Mouse (Mus musculus): ENCODE measurements around the gene Dppa5a. TPM values are rescaled to one million over a fixed set of nuclear protein-coding genes. Genes with fewer than 3 reads are reported as not detected.

Gene Dppa5a
- polyA plus RNA-seq, 1 experiment from 2014 or later = 3.8 TPM

- H3K9me3 ChIP-seq (ENCODE audit: control insufficient read depth, low read length) = no peaks in the 10 kb centered on the region
- H3K27me3 ChIP-seq (replicated peaks; ENCODE audit: control insufficient read depth, insufficient read depth, low read length) = no peaks in the 10 kb centered on the region
- H3K27ac ChIP-seq (ENCODE audit: low read length) = no peak overlapping the region
- 89% methylated on average over 7 of the region's 7 CpGs for WGBS
- no peak overlapping the region for H3K4me2 ChIP-seq (ENCODE audit: low read length)
- no peak for ATAC-seq
- H3K36me3 ChIP-seq (ENCODE audit: control insufficient read depth, insufficient read depth) = no peaks in the 10 kb centered on the region
- no peaks in the 10 kb centered on the region for H3K4me1 ChIP-seq (replicated peaks; ENCODE audit: control insufficient read depth, insufficient read depth, low read length)
- no peak overlapping the region for H3K4me3 ChIP-seq (replicated peaks; ENCODE audit: low read length)
- H3K9ac ChIP-seq (replicated peaks; ENCODE audit: low read depth, low read length) = no peak overlapping the region
Measured at GRCm38 (mm10) chr9:78369786-78370185, 1.8 kb upstream of the Dppa5a start.

DNA sequence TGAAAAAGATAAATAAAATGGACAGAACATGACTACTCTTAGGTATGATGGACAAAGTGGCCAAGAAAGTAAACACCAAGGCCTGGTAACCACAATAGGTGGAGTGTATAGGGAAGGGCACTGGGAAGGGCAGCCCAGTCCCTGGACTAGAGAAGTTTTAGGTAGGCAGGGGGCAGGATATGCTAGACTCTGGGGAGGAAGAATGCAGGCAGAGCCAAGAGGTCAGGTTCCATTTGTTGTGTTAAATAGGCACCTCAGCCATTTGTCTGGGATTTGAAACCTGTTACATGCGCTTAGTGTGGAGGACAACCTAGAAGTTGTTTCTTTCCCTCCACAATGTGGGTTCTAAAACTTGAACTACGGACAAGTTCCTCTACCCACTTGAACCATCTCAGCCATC is 1.4 kb upstream of the Dppa5a start:
- 92% methylated on average over 2 of the region's 2 CpGs for WGBS
- no peak overlapping the region for H3K4me2 ChIP-seq (ENCODE audit: low read length)
- H3K36me3 ChIP-seq (ENCODE audit: control insufficient read depth, insufficient read depth) = no peaks in the 10 kb centered on the region
- no peak overlapping the region for H3K27ac ChIP-seq (ENCODE audit: low read length)
- no peaks in the 10 kb centered on the region for H3K27me3 ChIP-seq (replicated peaks; ENCODE audit: control insufficient read depth, insufficient read depth, low read length)
- ATAC-seq = no peak
- no peak overlapping the region for H3K4me3 ChIP-seq (replicated peaks; ENCODE audit: low read length)
- H3K4me1 ChIP-seq (replicated peaks; ENCODE audit: control insufficient read depth, insufficient read depth, low read length) = no peaks in the 10 kb centered on the region
- H3K9ac ChIP-seq (replicated peaks; ENCODE audit: low read depth, low read length) = no peak overlapping the region
- H3K9me3 ChIP-seq (ENCODE audit: control insufficient read depth, low read length) = no peaks in the 10 kb centered on the region

- ATAC-seq = no peak
- no peak overlapping the region for H3K9ac ChIP-seq (replicated peaks; ENCODE audit: low read depth, low read length)
- no peak overlapping the region for H3K4me3 ChIP-seq (replicated peaks; ENCODE audit: low read length)
- H3K4me1 ChIP-seq (replicated peaks; ENCODE audit: control insufficient read depth, insufficient read depth, low read length) = no peaks in the 10 kb centered on the region
- no peaks in the 10 kb centered on the region for H3K36me3 ChIP-seq (ENCODE audit: control insufficient read depth, insufficient read depth)
- 73% methylated on average over 3 of the region's 3 CpGs for WGBS
- no peaks in the 10 kb centered on the region for H3K27me3 ChIP-seq (replicated peaks; ENCODE audit: control insufficient read depth, insufficient read depth, low read length)
- no peaks in the 10 kb centered on the region for H3K9me3 ChIP-seq (ENCODE audit: control insufficient read depth, low read length)
- H3K27ac ChIP-seq (ENCODE audit: low read length) = no peak overlapping the region
- no peak overlapping the region for H3K4me2 ChIP-seq (ENCODE audit: low read length)
Measured at GRCm38 (mm10) chr9:78368671-78369293, 805 bp upstream of the Dppa5a start.

- no peaks in the 10 kb centered on the region for H3K36me3 ChIP-seq (ENCODE audit: control insufficient read depth, insufficient read depth)
- ATAC-seq = no peak
Measured at GRCm38 (mm10) chr9:78365850-78366544, 2.0 kb downstream of the Dppa5a start.

GRCm38 (mm10) chr9:78364701-78365100 is 3.3 kb downstream of the Dppa5a start:
- no peaks in the 10 kb centered on the region for H3K9me3 ChIP-seq (ENCODE audit: control insufficient read depth, low read length)
- H3K4me2 ChIP-seq (ENCODE audit: low read length) = no peak overlapping the region
- no peaks in the 10 kb centered on the region for H3K27me3 ChIP-seq (replicated peaks; ENCODE audit: control insufficient read depth, insufficient read depth, low read length)
- no peak overlapping the region for H3K27ac ChIP-seq (ENCODE audit: low read length)
- H3K4me1 ChIP-seq (replicated peaks; ENCODE audit: control insufficient read depth, insufficient read depth, low read length) = no peaks in the 10 kb centered on the region
- ATAC-seq = no peak
- H3K4me3 ChIP-seq (replicated peaks; ENCODE audit: low read length) = no peak overlapping the region
- no peaks in the 10 kb centered on the region for H3K36me3 ChIP-seq (ENCODE audit: control insufficient read depth, insufficient read depth)
- no peak overlapping the region for H3K9ac ChIP-seq (replicated peaks; ENCODE audit: low read depth, low read length)
- WGBS = 89% methylated on average over 6 of the region's 6 CpGs

More at GRCm38 (mm10) chr9:78365850-78366544, 2.0 kb downstream of the Dppa5a start:
- Histone ChIP-seq H3K9me3 (ENCODE audit: control insufficient read depth, low read length) (no peaks in the 10 kb centered on the region), H3K4me3 (replicated peaks; ENCODE audit: low read length) (no peak overlapping the region), H3K9ac (replicated peaks; ENCODE audit: low read depth, low read length) (no peak overlapping the region), H3K4me1 (replicated peaks; ENCODE audit: control insufficient read depth, insufficient read depth, low read length) (no peaks in the 10 kb centered on the region), H3K27me3 (replicated peaks; ENCODE audit: control insufficient read depth, insufficient read depth, low read length) (no peaks in the 10 kb centered on the region), H3K27ac (ENCODE audit: low read length) (no peak overlapping the region), H3K4me2 (ENCODE audit: low read length) (no peak overlapping the region)
- WGBS = 38% methylated on average over 13 of the region's 13 CpGs

GRCm38 (mm10) chr9:78363374-78363773 is 4.6 kb downstream of the Dppa5a start:
- H3K9ac ChIP-seq (replicated peaks; ENCODE audit: low read depth, low read length) = no peak overlapping the region
- H3K27ac ChIP-seq (ENCODE audit: low read length) = no peak overlapping the region
- no peaks in the 10 kb centered on the region for H3K36me3 ChIP-seq (ENCODE audit: control insufficient read depth, insufficient read depth)
- no peak for ATAC-seq
- H3K4me1 ChIP-seq (replicated peaks; ENCODE audit: control insufficient read depth, insufficient read depth, low read length) = no peaks in the 10 kb centered on the region
- no peaks in the 10 kb centered on the region for H3K9me3 ChIP-seq (ENCODE audit: control insufficient read depth, low read length)
- H3K27me3 ChIP-seq (replicated peaks; ENCODE audit: control insufficient read depth, insufficient read depth, low read length) = no peaks in the 10 kb centered on the region
- no peak overlapping the region for H3K4me3 ChIP-seq (replicated peaks; ENCODE audit: low read length)
- H3K4me2 ChIP-seq (ENCODE audit: low read length) = no peak overlapping the region
- WGBS = 76% methylated on average over 6 of the region's 6 CpGs

- H3K4me3 ChIP-seq (replicated peaks; ENCODE audit: low read length) = no peak overlapping the region
- H3K9ac ChIP-seq (replicated peaks; ENCODE audit: low read depth, low read length) = no peak overlapping the region
- H3K9me3 ChIP-seq (ENCODE audit: control insufficient read depth, low read length) = no peaks in the 10 kb centered on the region
- no peak overlapping the region for H3K27ac ChIP-seq (ENCODE audit: low read length)
- no peak for ATAC-seq
- 41% methylated on average over 2 of the region's 2 CpGs for WGBS
- H3K36me3 ChIP-seq (ENCODE audit: control insufficient read depth, insufficient read depth) = no peaks in the 10 kb centered on the region
- no peaks in the 10 kb centered on the region for H3K27me3 ChIP-seq (replicated peaks; ENCODE audit: control insufficient read depth, insufficient read depth, low read length)
- H3K4me1 ChIP-seq (replicated peaks; ENCODE audit: control insufficient read depth, insufficient read depth, low read length) = no peaks in the 10 kb centered on the region
- H3K4me2 ChIP-seq (ENCODE audit: low read length) = no peak overlapping the region
Measured at GRCm38 (mm10) chr9:78360484-78360872, 7.5 kb downstream of the Dppa5a start.

GRCm38 (mm10) chr9:78359750-78360483 is 8.1 kb downstream of the Dppa5a start:
- no peak overlapping the region for H3K4me2 ChIP-seq (ENCODE audit: low read length)

GRCm38 (mm10) chr9:78358053-78358452 is 9.9 kb downstream of the Dppa5a start:
- Histone ChIP-seq H3K36me3 (ENCODE audit: control insufficient read depth, insufficient read depth) (no peaks in the 10 kb centered on the region), H3K4me2 (ENCODE audit: low read length) (no peak overlapping the region), H3K4me3 (replicated peaks; ENCODE audit: low read length) (no peak overlapping the region), H3K9me3 (ENCODE audit: control insufficient read depth, low read length) (no peaks in the 10 kb centered on the region), H3K27ac (ENCODE audit: low read length) (no peak overlapping the region), H3K27me3 (replicated peaks; ENCODE audit: control insufficient read depth, insufficient read depth, low read length) (no peaks in the 10 kb centered on the region), H3K9ac (replicated peaks; ENCODE audit: low read depth, low read length) (no peak overlapping the region), H3K4me1 (replicated peaks; ENCODE audit: control insufficient read depth, insufficient read depth, low read length) (no peaks in the 10 kb centered on the region)
- whole genome bisulfite sequencing = 12% methylated on average over 9 of the region's 9 CpGs
- ATAC-seq = peak; percentile 47

More at GRCm38 (mm10) chr9:78359750-78360483, 8.1 kb downstream of the Dppa5a start:
- H3K36me3 ChIP-seq (ENCODE audit: control insufficient read depth, insufficient read depth) = no peaks in the 10 kb centered on the region
- no peak overlapping the region for H3K4me3 ChIP-seq (replicated peaks; ENCODE audit: low read length)
- WGBS = 76% methylated on average over 6 of the region's 6 CpGs
- H3K27ac ChIP-seq (ENCODE audit: low read length) = no peak overlapping the region
- no peak overlapping the region for H3K9ac ChIP-seq (replicated peaks; ENCODE audit: low read depth, low read length)
- H3K9me3 ChIP-seq (ENCODE audit: control insufficient read depth, low read length) = no peaks in the 10 kb centered on the region
- ATAC-seq = no peak
- H3K4me1 ChIP-seq (replicated peaks; ENCODE audit: control insufficient read depth, insufficient read depth, low read length) = no peaks in the 10 kb centered on the region
- no peaks in the 10 kb centered on the region for H3K27me3 ChIP-seq (replicated peaks; ENCODE audit: control insufficient read depth, insufficient read depth, low read length)
